Mouse (Mus musculus): ENCODE measurements at regions not wholly inside any gene's neighbourhood (a gene's known extent, or its start where the extent isn't known, plus 50 kb on each side); places are given as distances from the start of the nearest gene placed in this dataset.

DNA sequence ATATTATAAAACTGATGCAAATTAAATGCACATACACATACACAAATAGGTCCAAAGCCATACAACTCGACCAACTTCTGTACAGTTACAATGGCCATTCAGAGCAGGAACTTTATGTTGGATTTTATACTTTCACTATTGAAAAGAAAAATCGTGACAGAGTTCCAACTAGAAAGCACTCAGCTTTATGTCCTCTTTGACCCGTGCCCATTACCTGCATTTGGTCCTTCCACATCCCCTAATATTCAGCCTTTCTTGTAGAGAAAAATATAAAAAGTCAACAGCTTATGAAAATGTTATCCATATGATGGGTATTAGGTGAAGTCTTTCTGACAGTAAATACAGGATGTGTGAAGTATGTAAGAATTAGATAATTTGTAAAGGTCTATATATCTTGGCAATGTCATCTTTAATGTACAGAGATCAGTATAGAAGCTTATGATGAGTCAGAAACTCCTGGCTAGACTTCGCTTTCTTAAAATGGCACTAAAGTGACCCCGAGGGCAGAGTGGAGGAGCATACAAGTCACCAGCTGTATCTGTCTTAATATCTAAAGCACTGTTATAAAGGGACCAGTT is 252.2 kb upstream of the Prdm1 start:
- Histone ChIP-seq H3K4me3 (ENCODE audit: insufficient read depth, low read depth, low read length) (no peak overlapping the region), H3K36me3 (ENCODE audit: control insufficient read depth, insufficient read depth, low read length) (no peaks in the 10 kb centered on the region), H3K4me1 (ENCODE audit: control insufficient read depth, insufficient read depth, low read length) (no peaks in the 10 kb centered on the region), H3K27ac (ENCODE audit: insufficient read depth, low read depth, low read length) (no peak overlapping the region), H3K27me3 (replicated peaks; ENCODE audit: control insufficient read depth, insufficient read depth, low read length) (no peaks in the 10 kb centered on the region)
- no peak for DNase-seq
- 86% methylated on average over 5 of the region's 5 CpGs for WGBS
- TF ChIP-seq POLR2A (IDR thresholded peaks at IDR 0.05; ENCODE audit: low read depth, low read length) (no peak), CTCF (conservative IDR thresholded peaks at IDR 0.05; ENCODE audit: insufficient read depth, insufficient read length, low read depth, low read length) (no peak)

- H3K4me1 ChIP-seq (ENCODE audit: control insufficient read depth, insufficient read depth, low read length) = no peaks in the 10 kb centered on the region
- DNase-seq = peak; percentile 8
- no peak overlapping the region for H3K4me3 ChIP-seq (ENCODE audit: insufficient read depth, low read depth, low read length)
- TF ChIP-seq POLR2A (IDR thresholded peaks at IDR 0.05; ENCODE audit: low read depth, low read length) = no peak
- no peak for TF ChIP-seq CTCF (conservative IDR thresholded peaks at IDR 0.05; ENCODE audit: insufficient read depth, insufficient read length, low read depth, low read length)
- no peaks in the 10 kb centered on the region for H3K36me3 ChIP-seq (ENCODE audit: control insufficient read depth, insufficient read depth, low read length)
- H3K27ac ChIP-seq (ENCODE audit: insufficient read depth, low read depth, low read length) = no peak overlapping the region
- H3K27me3 ChIP-seq (replicated peaks; ENCODE audit: control insufficient read depth, insufficient read depth, low read length) = no peaks in the 10 kb centered on the region
- 59% methylated on average over 8 of the region's 8 CpGs for WGBS
These were observed 251.4 kb upstream of the Prdm1 start for GRCm38 (mm10) chr10:44779568-44780207.

GRCm38 (mm10) chr10:44777214-44777613 is 248.9 kb upstream of the Prdm1 start:
- WGBS = 79% methylated on average over 2 of the region's 2 CpGs
- Histone ChIP-seq H3K36me3 (ENCODE audit: control insufficient read depth, insufficient read depth, low read length) (no peaks in the 10 kb centered on the region), H3K27ac (ENCODE audit: insufficient read depth, low read depth, low read length) (no peak overlapping the region), H3K27me3 (replicated peaks; ENCODE audit: control insufficient read depth, insufficient read depth, low read length) (no peaks in the 10 kb centered on the region; the same call in 1 of the 2 replicates), H3K4me3 (ENCODE audit: insufficient read depth, low read depth, low read length) (no peak overlapping the region), H3K4me1 (ENCODE audit: control insufficient read depth, insufficient read depth, low read length) (no peaks in the 10 kb centered on the region)
- TF ChIP-seq CTCF (conservative IDR thresholded peaks at IDR 0.05; ENCODE audit: insufficient read depth, insufficient read length, low read depth, low read length) (no peak), POLR2A (IDR thresholded peaks at IDR 0.05; ENCODE audit: low read depth, low read length) (no peak)
- DNase-seq = no peak

DNA sequence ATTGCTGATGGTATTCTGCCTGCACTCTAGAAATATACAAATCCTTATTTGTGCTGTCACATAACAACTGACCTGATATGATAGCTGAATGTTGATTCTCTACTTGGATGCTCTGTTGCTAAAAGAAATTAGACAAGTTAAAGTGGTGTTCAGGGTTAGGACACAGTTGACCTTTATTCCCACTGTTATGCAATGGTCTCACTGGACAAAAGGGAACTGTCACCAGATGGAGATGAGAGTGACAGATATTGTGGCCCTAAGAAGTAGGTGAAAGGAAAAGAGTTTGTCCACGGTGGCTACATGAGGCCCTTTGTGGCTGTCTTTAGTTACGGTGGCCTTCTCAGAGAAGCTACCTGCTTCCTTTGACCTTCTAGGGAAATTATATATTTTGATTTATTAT is 247.9 kb upstream of the Prdm1 start:
- TF ChIP-seq CTCF (conservative IDR thresholded peaks at IDR 0.05; ENCODE audit: insufficient read depth, insufficient read length, low read depth, low read length) = no peak
- no peak for TF ChIP-seq POLR2A (IDR thresholded peaks at IDR 0.05; ENCODE audit: low read depth, low read length)
- WGBS = 77% methylated on average over 2 of the region's 2 CpGs
- H3K27me3 ChIP-seq (replicated peaks; ENCODE audit: control insufficient read depth, insufficient read depth, low read length) = no peaks in the 10 kb centered on the region; the same call in 1 of the 2 replicates
- no peak overlapping the region for H3K27ac ChIP-seq (ENCODE audit: insufficient read depth, low read depth, low read length)
- no peaks in the 10 kb centered on the region for H3K4me1 ChIP-seq (ENCODE audit: control insufficient read depth, insufficient read depth, low read length)
- H3K36me3 ChIP-seq (ENCODE audit: control insufficient read depth, insufficient read depth, low read length) = no peaks in the 10 kb centered on the region
- no peak overlapping the region for H3K4me3 ChIP-seq (ENCODE audit: insufficient read depth, low read depth, low read length)
- DNase-seq = no peak

GRCm38 (mm10) chr10:44765527-44765926 is 237.2 kb upstream of the Prdm1 start:
- H3K27ac ChIP-seq (ENCODE audit: insufficient read depth, low read depth, low read length) = no peak overlapping the region
- TF ChIP-seq POLR2A (IDR thresholded peaks at IDR 0.05; ENCODE audit: low read depth, low read length) = no peak
- TF ChIP-seq CTCF (conservative IDR thresholded peaks at IDR 0.05; ENCODE audit: insufficient read depth, insufficient read length, low read depth, low read length) = no peak
- no peaks in the 10 kb centered on the region for H3K27me3 ChIP-seq (replicated peaks; ENCODE audit: control insufficient read depth, insufficient read depth, low read length)
- no peak overlapping the region for H3K4me3 ChIP-seq (ENCODE audit: insufficient read depth, low read depth, low read length)
- H3K4me1 ChIP-seq (ENCODE audit: control insufficient read depth, insufficient read depth, low read length) = no peaks in the 10 kb centered on the region
- 65% methylated on average over 3 of the region's 3 CpGs for WGBS
- DNase-seq = no peak
- H3K36me3 ChIP-seq (ENCODE audit: control insufficient read depth, insufficient read depth, low read length) = no peaks in the 10 kb centered on the region

- Histone ChIP-seq H3K27me3 (replicated peaks; ENCODE audit: control insufficient read depth, insufficient read depth, low read length) (no peaks in the 10 kb centered on the region), H3K36me3 (ENCODE audit: control insufficient read depth, insufficient read depth, low read length) (no peaks in the 10 kb centered on the region), H3K27ac (ENCODE audit: insufficient read depth, low read depth, low read length) (no peak overlapping the region), H3K4me1 (ENCODE audit: control insufficient read depth, insufficient read depth, low read length) (no peaks in the 10 kb centered on the region), H3K4me3 (ENCODE audit: insufficient read depth, low read depth, low read length) (no peak overlapping the region)
- TF ChIP-seq POLR2A (IDR thresholded peaks at IDR 0.05; ENCODE audit: low read depth, low read length) (no peak), CTCF (conservative IDR thresholded peaks at IDR 0.05; ENCODE audit: insufficient read depth, insufficient read length, low read depth, low read length) (no peak)
- DNase-seq = peak; percentile 32
- 16% methylated on average over 3 of the region's 3 CpGs for WGBS
These were observed 234.8 kb upstream of the Prdm1 start for GRCm38 (mm10) chr10:44763102-44763501.

- H3K36me3 ChIP-seq (ENCODE audit: control insufficient read depth, insufficient read depth, low read length) = no peaks in the 10 kb centered on the region
- no peak overlapping the region for H3K27ac ChIP-seq (ENCODE audit: insufficient read depth, low read depth, low read length)
- WGBS = 85% methylated on average over 4 of the region's 4 CpGs
- TF ChIP-seq POLR2A (IDR thresholded peaks at IDR 0.05; ENCODE audit: low read depth, low read length) (no peak), CTCF (conservative IDR thresholded peaks at IDR 0.05; ENCODE audit: insufficient read depth, insufficient read length, low read depth, low read length) (no peak)
- DNase-seq = no peak
- H3K4me1 ChIP-seq (ENCODE audit: control insufficient read depth, insufficient read depth, low read length) = no peaks in the 10 kb centered on the region
- no peak overlapping the region for H3K4me3 ChIP-seq (ENCODE audit: insufficient read depth, low read depth, low read length)
- no peaks in the 10 kb centered on the region for H3K27me3 ChIP-seq (replicated peaks; ENCODE audit: control insufficient read depth, insufficient read depth, low read length)
These were observed 233.8 kb upstream of the Prdm1 start for GRCm38 (mm10) chr10:44762068-44762467.

All from kidney, adult 2 months (tissue).